Mouse (Mus musculus) midbrain, embryonic 11.5 days (tissue): ENCODE measurements around the gene Cntd1. TPM values are rescaled to one million over a fixed set of nuclear protein-coding genes. Genes with fewer than 3 reads are reported as not detected.
A peak's percentile ranks its signal among the peaks of the same experiment; 100 is the strongest.
"Not testable (repeated sequence)": the region's sequence is repeated elsewhere in the genome, so short reads cannot be mapped to it uniquely, and the experiment has no call there.

Experiments
- ATAC-seq: fragments of 200-750 bp; cut with Nextera tagmentation; 2 replicates; pipeline ENCODE4 v1.8.0; 2017; ENCODE audit warnings: moderate TSS enrichment, moderate library complexity; ENCODE audit not compliant: low FRiP score
- DNase-seq: peaks from one replicate; pipeline ENCODE4 v3.0.0; 2015; ENCODE audit warnings: low spot score; ENCODE audit errors: missing footprints
- H3K27ac ChIP-seq: fragments of 300-500 bp; sonication (generic); 2 replicates; pipeline ENCODE4 v1.5.1; 2014; ENCODE audit warnings: low read depth, low read length
- H3K27me3 ChIP-seq: fragments of 300-500 bp; sonication (generic); 2 replicates; pipeline ENCODE4 v1.6.1; 2014; ENCODE audit warnings: mild to moderate bottlenecking, low read length, moderate library complexity, mixed read lengths; ENCODE audit not compliant: control insufficient read depth, insufficient read depth
- H3K36me3 ChIP-seq: fragments of 300-500 bp; sonication (generic); 2 replicates; pipeline ENCODE4 v1.6.1; 2014; ENCODE audit warnings: mild to moderate bottlenecking, low read length, moderate library complexity, mixed read lengths; ENCODE audit not compliant: control insufficient read depth, insufficient read depth
- H3K4me1 ChIP-seq: fragments of 300-500 bp; sonication (generic); 2 replicates; pipeline ENCODE4 v1.6.1; 2014; ENCODE audit warnings: low read length; ENCODE audit not compliant: control insufficient read depth, insufficient read depth
- H3K4me2 ChIP-seq: fragments of 300-500 bp; sonication (generic); 2 replicates; pipeline ENCODE4 v1.6.1; 2014; ENCODE audit warnings: mild to moderate bottlenecking, moderate library complexity
- H3K4me3 ChIP-seq: fragments of 300-500 bp; sonication (generic); 2 replicates; pipeline ENCODE4 v1.5.1; 2014; ENCODE audit warnings: low read depth, low read length
- H3K9ac ChIP-seq: fragments of 300-500 bp; sonication (generic); 2 replicates; pipeline ENCODE4 v1.6.1; 2014; ENCODE audit warnings: low read length
- H3K9me3 ChIP-seq: fragments of 300-500 bp; sonication (generic); 2 replicates; pipeline ENCODE4 v1.6.1; 2016; ENCODE audit warnings: low read length; ENCODE audit not compliant: control insufficient read depth
- WGBS: fragments of 180-500 bp; shearing (Covaris S2); extraction: QIAGEN DNeasy Blood & Tissue Kit; methylation state at CpG from one replicate; pipeline ENCODE4 v1.1.7; 2014; 5-methylcytosine and 5-hydroxymethylcytosine counted together
- polyA plus RNA-seq: library from polyadenylated mRNA; unstranded; fragments of >200 nt; fragmentation: Nextera tagmentation; extraction: Ambion mirVana; gene quantifications from 2 replicates; pipeline ENCODE4 v1.2.1, GENCODE M21; 2014

Gene Cntd1
- polyA plus RNA-seq, 1 experiment from 2014 or later = 1.7 TPM

DNA sequence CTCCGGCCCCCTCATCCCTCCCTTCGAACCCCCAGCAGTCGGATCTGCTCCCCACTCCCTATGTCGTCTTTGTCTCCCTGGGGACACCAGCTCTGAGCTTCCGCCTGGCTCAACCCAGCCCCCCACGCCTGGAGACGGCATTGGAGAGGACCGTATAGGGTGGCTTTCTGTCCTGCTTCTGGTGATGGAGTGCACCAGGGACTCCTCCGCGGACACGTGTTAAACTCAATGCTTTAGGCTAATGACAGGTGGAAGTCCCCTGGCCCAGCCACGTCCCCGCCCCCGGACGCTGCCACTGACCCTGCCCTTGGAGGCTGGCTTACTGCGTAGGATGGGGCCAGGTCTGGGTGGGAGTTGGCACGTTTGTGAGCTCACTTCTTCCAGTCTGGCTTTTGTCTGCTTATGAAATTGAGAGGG lies 37.7 kb downstream of the Cntd1 start:
- Histone ChIP-seq H3K4me2 (peak overlapping the region; percentile 72), H3K9ac (peak overlapping the region; percentile 91), H3K9me3 (no peaks in the 10 kb centered on the region), H3K27me3 (no peaks in the 10 kb centered on the region), H3K4me3 (peak overlapping the region; percentile 88), H3K36me3 (peaks cover 11% of the 10 kb centered on the region), H3K4me1 (peaks cover 10% of the 10 kb centered on the region), H3K27ac (peak overlapping the region; percentile 26; the same call in 1 of the 2 replicates)
- WGBS = under 1% methylated on average over 17 of the region's 17 CpGs
- DNase-seq (no peak), ATAC-seq (peak; percentile 73)

DNA sequence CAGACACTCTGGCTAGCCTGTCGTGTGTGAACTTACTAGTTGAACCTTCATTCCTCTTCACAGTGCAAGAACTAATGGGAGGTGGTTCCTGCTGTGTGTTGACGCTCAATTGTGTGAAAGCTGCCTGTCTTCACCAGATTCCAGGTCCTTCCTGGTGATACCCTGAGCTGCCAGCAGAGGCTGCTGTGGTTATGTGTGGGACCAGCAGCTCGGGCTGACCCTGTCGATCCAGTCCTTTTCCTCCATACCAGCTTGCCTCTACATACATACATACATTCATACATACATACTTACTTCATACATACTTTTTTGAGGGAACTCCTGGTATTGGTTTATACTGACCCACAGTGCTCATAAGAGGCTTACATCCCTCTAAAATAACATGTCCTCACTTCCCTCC lies 44.8 kb downstream of the Cntd1 start:
- Histone ChIP-seq H3K4me2 (no peak overlapping the region), H3K4me3 (no peak overlapping the region), H3K9ac (no peak overlapping the region), H3K4me1 (no peaks in the 10 kb centered on the region), H3K27ac (no peak overlapping the region), H3K36me3 (peaks cover 28% of the 10 kb centered on the region), H3K9me3 (no peaks in the 10 kb centered on the region), H3K27me3 (no peaks in the 10 kb centered on the region)
- DNase-seq (peak; percentile 92), ATAC-seq (no peak)
- 12% methylated on average over 4 of the region's 4 CpGs for WGBS

DNA sequence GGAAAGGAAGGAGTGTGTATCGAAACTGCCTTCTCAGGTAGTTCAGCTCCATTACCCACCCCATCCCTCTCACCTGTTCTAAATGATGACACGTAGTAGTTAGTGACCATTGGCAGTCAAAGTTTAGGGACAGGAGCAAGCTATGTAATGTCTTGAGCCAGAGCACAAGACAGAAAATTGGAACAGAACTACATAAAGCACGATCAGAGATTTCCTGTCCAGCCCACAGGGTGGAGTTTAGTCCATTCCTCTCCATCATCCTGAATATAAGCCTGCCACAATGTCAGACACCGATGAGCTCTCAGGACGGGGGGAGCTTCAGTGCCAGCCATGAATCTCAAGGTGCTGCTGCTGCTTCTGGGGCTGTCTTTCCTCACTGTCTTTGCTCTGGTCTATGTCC lies 46.0 kb downstream of the Cntd1 start, which contains the start of gene Aoc2:
TSS of gene Aoc2 (plus strand) at position 301 of the 400 bp plus-strand sequence.
- no peak within 1 kb of the TSS for H3K4me3 ChIP-seq
- peaks cover 28% of the 10 kb centered on the region for H3K36me3 ChIP-seq
- no peaks in the 10 kb centered on the region for H3K9me3 ChIP-seq
- WGBS = 97% methylated on average over 5 of the region's 5 CpGs
- no peak within 1 kb of the TSS for H3K9ac ChIP-seq
- ATAC-seq (no peak), DNase-seq (peak; percentile 49)
- H3K27ac ChIP-seq = no peak within 1 kb of the TSS
- H3K4me2 ChIP-seq = no peak within 1 kb of the TSS
- no peaks in the 10 kb centered on the region for H3K4me1 ChIP-seq
- no peaks in the 10 kb centered on the region for H3K27me3 ChIP-seq

DNA sequence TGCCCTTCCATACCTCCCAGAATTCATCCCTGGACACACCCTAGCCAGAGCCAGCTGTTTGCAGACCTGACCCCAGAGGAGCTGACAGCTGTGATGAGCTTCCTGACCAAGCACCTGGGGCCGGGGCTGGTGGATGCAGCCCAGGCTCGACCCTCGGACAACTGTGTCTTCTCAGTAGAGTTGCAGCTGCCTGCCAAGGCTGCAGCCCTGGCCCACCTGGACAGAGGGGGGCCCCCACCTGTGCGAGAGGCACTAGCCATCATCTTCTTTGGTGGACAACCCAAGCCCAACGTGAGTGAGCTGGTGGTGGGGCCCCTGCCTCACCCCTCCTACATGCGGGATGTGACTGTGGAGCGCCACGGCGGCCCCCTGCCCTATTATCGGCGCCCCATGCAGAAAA lies 46.4 kb downstream of the Cntd1 start:
- not testable (repeated sequence) for H3K27me3 ChIP-seq, H3K27ac ChIP-seq, H3K4me1 ChIP-seq, H3K9me3 ChIP-seq, H3K4me2 ChIP-seq, H3K4me3 ChIP-seq, H3K9ac ChIP-seq, ATAC-seq
- peaks cover 24% of the 10 kb centered on the region for H3K36me3 ChIP-seq
- 94% methylated on average over 11 of the region's 11 CpGs for WGBS
- peak; percentile 1 for DNase-seq

DNA sequence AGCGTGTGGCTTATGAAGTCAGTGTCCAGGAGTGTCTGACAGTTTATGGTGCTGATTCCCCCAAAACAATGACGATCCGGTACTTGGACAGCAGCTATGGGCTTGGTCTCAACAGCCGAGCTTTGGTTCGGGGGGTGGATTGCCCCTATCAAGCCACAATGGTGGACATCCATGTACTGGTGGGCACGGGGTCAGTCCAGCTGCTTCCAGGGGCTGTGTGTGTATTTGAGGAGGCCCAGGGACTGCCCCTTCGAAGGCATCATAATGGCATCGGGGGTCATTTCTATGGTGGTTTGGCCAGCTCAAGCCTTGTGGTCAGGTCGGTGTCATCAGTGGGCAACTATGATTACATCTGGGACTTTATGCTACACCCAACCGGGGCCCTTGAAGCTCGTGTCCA lies 47.3 kb downstream of the Cntd1 start:
- Histone ChIP-seq H3K4me1 (no peaks in the 10 kb centered on the region), H3K36me3 (peaks cover 19% of the 10 kb centered on the region), H3K9me3 (no peaks in the 10 kb centered on the region), H3K4me3 (no peak overlapping the region), H3K27ac (no peak overlapping the region), H3K27me3 (no peaks in the 10 kb centered on the region), H3K9ac (no peak overlapping the region), H3K4me2 (no peak overlapping the region)
- WGBS = 88% methylated on average over 11 of the region's 11 CpGs
- no peak for ATAC-seq
- no peak for DNase-seq

DNA sequence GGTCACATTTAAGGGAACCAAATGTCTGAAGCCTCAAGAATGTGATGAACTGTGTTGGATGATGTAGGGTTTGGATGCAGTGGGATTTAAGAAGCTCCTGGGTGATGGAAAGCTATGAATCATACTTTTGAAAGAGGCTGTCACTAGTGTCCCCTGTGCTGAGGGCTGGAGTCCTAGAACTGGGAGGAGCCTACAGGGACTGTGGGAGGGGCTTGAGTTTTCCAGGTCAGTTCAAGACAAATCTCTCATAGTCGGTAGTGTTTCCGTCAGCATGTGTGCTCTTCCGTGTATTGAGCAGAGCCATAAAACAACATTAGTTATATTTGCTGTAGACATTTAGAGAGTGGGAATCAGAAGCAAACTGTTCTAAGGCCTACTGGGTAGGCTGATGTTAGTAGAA lies 48.5 kb downstream of the Cntd1 start:
- no peak for DNase-seq
- Histone ChIP-seq H3K4me1 (no peaks in the 10 kb centered on the region), H3K4me3 (no peak overlapping the region), H3K36me3 (peaks cover 11% of the 10 kb centered on the region), H3K9ac (no peak overlapping the region), H3K27ac (no peak overlapping the region), H3K9me3 (no peaks in the 10 kb centered on the region), H3K4me2 (no peak overlapping the region), H3K27me3 (no peaks in the 10 kb centered on the region)
- ATAC-seq = no peak
- WGBS = 63% methylated on average over 3 of the region's 3 CpGs

DNA sequence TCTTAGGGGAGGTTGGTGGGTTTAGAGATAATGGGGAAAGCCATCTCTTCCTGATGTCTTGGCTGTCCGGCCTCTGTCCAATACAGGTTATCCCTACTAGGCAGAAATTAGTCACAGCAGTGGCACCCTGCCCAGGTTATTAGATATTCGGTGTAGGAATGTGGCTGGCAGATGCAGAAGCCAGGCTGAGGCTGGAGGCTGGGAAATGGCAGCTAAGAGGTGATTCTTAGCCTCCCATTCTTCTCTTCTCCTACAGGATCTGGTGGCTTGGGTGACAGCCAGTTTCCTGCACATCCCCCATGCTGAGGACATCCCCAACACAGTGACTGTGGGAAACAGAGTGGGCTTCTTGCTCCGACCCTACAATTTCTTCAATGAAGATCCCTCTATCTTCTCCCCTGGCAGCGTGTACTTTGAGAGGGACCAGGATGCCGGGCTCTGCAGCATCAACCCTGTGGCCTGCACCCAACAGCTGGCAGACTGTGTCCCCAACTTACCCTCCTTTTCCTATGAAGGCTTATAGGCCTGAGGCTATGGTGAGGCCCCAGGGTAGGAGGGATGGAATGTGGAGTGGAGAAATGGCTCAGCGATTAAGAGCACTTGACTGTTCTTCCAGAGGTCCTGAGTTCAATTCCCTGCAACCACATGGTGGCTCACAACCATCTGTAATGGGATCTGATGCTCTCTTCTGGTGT lies 50.3 kb downstream of the Cntd1 start:
- Histone ChIP-seq H3K4me2 (no peak overlapping the region), H3K9me3 (no peaks in the 10 kb centered on the region), H3K27ac (no peak overlapping the region), H3K4me3 (no peak overlapping the region), H3K9ac (no peak overlapping the region), H3K27me3 (no peaks in the 10 kb centered on the region), H3K4me1 (no peaks in the 10 kb centered on the region), H3K36me3 (peaks cover 7% of the 10 kb centered on the region)
- DNase-seq (no peak), ATAC-seq (no peak)
- 91% methylated on average over 6 of the region's 6 CpGs for WGBS

DNA sequence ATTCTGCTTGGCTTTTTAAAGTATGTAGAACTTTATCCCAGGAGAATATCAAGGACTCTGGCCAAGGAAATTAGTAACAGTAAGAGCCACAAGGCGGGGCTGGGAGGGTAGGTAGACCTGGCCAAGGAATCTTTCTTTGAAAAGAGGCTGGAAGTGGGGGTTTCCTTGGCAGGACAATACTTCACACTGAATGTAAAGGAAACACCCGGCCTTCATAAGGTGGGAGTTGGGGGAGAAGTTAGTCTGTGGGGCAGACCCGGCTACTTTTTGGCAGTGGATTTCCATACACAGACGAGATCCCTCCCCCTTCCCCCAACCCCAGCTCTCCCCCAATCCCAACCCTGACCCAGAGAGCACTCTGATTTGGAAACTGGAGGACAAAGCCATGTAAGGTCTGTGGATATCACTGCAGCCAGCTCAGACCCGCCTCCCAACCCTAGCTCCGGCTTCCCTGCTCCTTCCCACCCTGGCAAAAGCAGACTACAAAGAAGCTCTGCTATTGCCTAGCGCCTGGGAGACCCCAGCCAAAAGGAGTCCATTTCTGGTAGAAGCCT lies 51.6 kb downstream of the Cntd1 start, which contains the start of gene Aoc3:
TSS of gene Aoc3 (plus strand) at position 235 of the 554 bp plus-strand sequence.
- 74% methylated on average over 7 of the region's 7 CpGs for WGBS
- no peak within 1 kb of the TSS for H3K27ac ChIP-seq
- H3K9me3 ChIP-seq = no peaks in the 10 kb centered on the region
- ATAC-seq (no peak), DNase-seq (no peak)
- peaks cover 5% of the 10 kb centered on the region for H3K4me1 ChIP-seq
- no peak within 1 kb of the TSS for H3K4me2 ChIP-seq
- no peak within 1 kb of the TSS for H3K4me3 ChIP-seq
- H3K27me3 ChIP-seq = no peaks in the 10 kb centered on the region
- peaks cover 4% of the 10 kb centered on the region for H3K36me3 ChIP-seq
- no peak within 1 kb of the TSS for H3K9ac ChIP-seq

DNA sequence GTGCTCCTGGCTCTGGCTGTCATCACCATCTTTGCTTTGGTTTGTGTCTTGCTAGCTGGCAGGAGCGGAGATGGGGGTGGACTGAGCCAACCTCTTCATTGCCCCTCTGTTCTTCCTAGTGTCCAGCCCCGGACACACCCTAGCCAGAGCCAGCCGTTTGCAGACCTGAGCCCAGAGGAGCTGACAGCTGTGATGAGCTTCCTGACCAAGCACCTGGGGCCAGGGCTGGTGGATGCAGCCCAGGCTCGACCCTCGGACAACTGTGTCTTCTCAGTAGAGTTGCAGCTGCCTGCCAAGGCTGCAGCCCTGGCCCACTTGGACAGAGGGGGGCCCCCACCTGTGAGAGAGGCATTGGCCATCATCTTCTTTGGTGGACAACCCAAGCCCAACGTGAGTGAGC lies 52.1 kb downstream of the Cntd1 start:
- H3K27me3 ChIP-seq, H3K9ac ChIP-seq, H3K4me3 ChIP-seq, H3K4me1 ChIP-seq, H3K27ac ChIP-seq, DNase-seq, ATAC-seq, H3K9me3 ChIP-seq, H3K4me2 ChIP-seq, H3K36me3 ChIP-seq: not testable (repeated sequence)
- WGBS = 87% methylated on average over 6 of the region's 6 CpGs
